Mouse (Mus musculus) spleen, adult 18-20 months (tissue): ENCODE measurements around the gene Ormdl2.
A peak's percentile ranks its signal among the peaks of the same experiment; 100 is the strongest.
"Not testable (repeated sequence)": the region's sequence is repeated elsewhere in the genome, so short reads cannot be mapped to it uniquely, and the experiment has no call there.

Source experiments
- DNase-seq, 2 experiments: peaks; one replicate each; pipeline ENCODE4 v3.0.0; 2022; ENCODE audit warnings: mixed read lengths in 2 of 2

Ormdl2 gene

GRCm38 (mm10) chr10:128821358-128822056 lies at the start of gene Ormdl2:
Ormdl2 (minus strand) TSS chr10:128821645.
- DNase-seq = peak; percentile 94 to 95

- no peak for DNase-seq
Observed at GRCm38 (mm10) chr10:128870341-128870740, 48.9 kb upstream of the Ormdl2 start.

- no peak for DNase-seq
Observed at GRCm38 (mm10) chr10:128866518-128866917, 45.1 kb upstream of the Ormdl2 start.

- DNase-seq = no peak
Observed at GRCm38 (mm10) chr10:128866042-128866441, 44.6 kb upstream of the Ormdl2 start.

GRCm38 (mm10) chr10:128861176-128861575 lies 39.7 kb upstream of the Ormdl2 start:
- DNase-seq = no peak

- no peak for DNase-seq
Observed at GRCm38 (mm10) chr10:128850339-128850738, 28.9 kb upstream of the Ormdl2 start.

- DNase-seq = no peak
Observed at GRCm38 (mm10) chr10:128848426-128848825, 27.0 kb upstream of the Ormdl2 start.

- no peak for DNase-seq
Observed at GRCm38 (mm10) chr10:128846664-128847063, 25.2 kb upstream of the Ormdl2 start.

- no peak for DNase-seq
Observed at GRCm38 (mm10) chr10:128845516-128845915, 24.1 kb upstream of the Ormdl2 start.

- no peak for DNase-seq
Observed at GRCm38 (mm10) chr10:128843260-128843659, 21.8 kb upstream of the Ormdl2 start.

- DNase-seq = no peak
Observed at GRCm38 (mm10) chr10:128840612-128841011, 19.2 kb upstream of the Ormdl2 start.

- no peak for DNase-seq
Observed at GRCm38 (mm10) chr10:128839434-128839833, 18.0 kb upstream of the Ormdl2 start.

GRCm38 (mm10) chr10:128837400-128837799 lies 16.0 kb upstream of the Ormdl2 start:
- DNase-seq = no peak

- no peak for DNase-seq
Observed at GRCm38 (mm10) chr10:128823821-128824220, 2.4 kb upstream of the Ormdl2 start.

GRCm38 (mm10) chr10:128823087-128823486 lies 1.6 kb upstream of the Ormdl2 start:
- DNase-seq = not testable (repeated sequence)

- DNase-seq = no peak
Observed at GRCm38 (mm10) chr10:128822135-128822534, 690 bp upstream of the Ormdl2 start.

- DNase-seq = no peak
Observed at GRCm38 (mm10) chr10:128820217-128820616, 1.2 kb downstream of the Ormdl2 start.

- DNase-seq = no peak
Observed at GRCm38 (mm10) chr10:128817033-128817432, 4.4 kb downstream of the Ormdl2 start, which contains the start of gene Sarnp. Sarnp (plus strand) TSS chr10:128817333.

- DNase-seq = no peak
Observed at GRCm38 (mm10) chr10:128807018-128807417, 14.4 kb downstream of the Ormdl2 start.

- DNase-seq = no peak
Observed at GRCm38 (mm10) chr10:128806086-128806485, 15.4 kb downstream of the Ormdl2 start.

GRCm38 (mm10) chr10:128805092-128806000 lies 16.1 kb downstream of the Ormdl2 start:
- DNase-seq = peak; percentile 91 to 93

GRCm38 (mm10) chr10:128804271-128805091 lies 17.0 kb downstream of the Ormdl2 start, which contains the start of gene Tmem198b:
Tmem198b (minus strand) TSS chr10:128804370.
- DNase-seq = peak; percentile 52 to 60
